Mouse (Mus musculus) c-Kit-negative CD71-positive TER-119-positive erythroid progenitor cells, embryonic 14.5 days (primary cell): ENCODE measurements around the gene Neurl1b.

Experiments used
- DNase-seq: peaks from one replicate; pipeline ENCODE4 v3.0.0-alpha.2; 2013; ENCODE audit warnings: low read depth, low spot score

Gene Neurl1b

DNA sequence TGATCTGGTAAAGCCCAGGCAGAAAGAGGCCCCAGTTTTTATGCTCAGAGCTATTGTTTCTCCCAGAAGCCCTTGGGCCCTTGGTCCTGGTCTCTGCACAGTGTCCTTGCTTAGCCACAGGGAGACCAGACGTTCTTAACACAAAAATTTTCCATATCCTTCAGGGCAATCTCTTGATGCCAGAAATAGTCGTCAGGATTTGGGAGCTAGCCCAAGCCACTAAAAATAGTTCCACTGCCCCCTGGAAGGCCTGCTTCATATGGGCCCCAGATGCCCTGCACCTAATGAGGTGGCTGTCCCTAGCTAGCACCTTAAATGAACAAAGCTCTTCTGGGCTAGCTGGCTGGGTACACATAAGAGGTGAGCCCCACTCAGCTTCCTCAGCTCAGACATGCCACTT lies 76.3 kb downstream of the Neurl1b start:
- DNase-seq = no peak

GRCm38 (mm10) chr17:26492246-26492645 lies 77.6 kb downstream of the Neurl1b start:
- DNase-seq = no peak

DNA sequence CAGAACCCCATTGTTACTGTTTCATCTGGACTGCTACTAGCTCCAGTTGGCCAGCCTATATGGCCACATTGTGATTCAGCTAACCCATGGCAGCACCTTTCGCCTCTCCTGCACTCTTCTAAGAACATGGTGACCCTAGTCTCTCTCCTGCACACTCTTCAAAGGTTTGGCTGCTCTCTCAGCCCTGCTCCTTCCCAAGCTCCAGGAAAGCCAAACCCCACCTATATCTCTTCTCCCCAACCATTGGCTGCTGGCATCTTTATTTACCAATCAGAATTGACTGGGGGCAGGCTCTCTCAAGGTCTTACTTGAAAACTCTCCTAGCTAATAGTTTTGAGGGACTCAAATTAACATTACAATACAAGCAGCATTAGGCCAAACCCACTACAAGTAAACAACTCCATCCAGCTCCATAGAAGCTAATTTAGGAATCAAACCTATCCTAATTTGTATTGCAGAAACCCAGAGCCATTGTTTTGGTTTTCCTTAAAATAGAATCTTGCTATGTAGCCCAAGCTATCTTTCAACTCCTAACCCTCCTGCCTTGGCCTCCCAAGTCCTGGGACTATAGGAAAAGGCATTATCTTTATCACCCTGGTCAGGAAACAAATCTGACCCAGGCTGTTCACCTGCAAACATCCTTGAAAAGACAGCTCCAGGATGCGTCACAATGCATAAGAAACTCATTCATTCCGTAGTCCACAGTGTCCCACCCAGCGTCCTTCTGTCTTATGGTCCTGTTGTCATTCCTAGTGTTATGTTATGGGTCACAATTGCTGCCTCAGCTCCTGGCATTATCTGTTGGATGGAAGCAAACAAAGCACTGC lies 80.2 kb downstream of the Neurl1b start:
- no peak for DNase-seq
